Mouse (Mus musculus) heart, adult 2 months (tissue): ENCODE data around the gene Rnf187. TPM values are rescaled to one million over a fixed set of nuclear protein-coding genes. Genes with fewer than 3 reads are reported as not detected.

Experiments
- DNase-seq, 2 experiments: peaks; one replicate each; pipeline ENCODE4 v3.0.0; 2021
- H3K27ac ChIP-seq: fragments of 200-600 bp; 2 replicates; pipeline ENCODE4 v1.8.1; 2022
- H3K27me3 ChIP-seq: fragments of 200-500 bp; 2 replicates; pipeline ENCODE4 v1.6.1; 2012; ENCODE audit warnings: mild to moderate bottlenecking, low read length, inconsistent platforms, mixed read lengths; ENCODE audit not compliant: control insufficient read depth, insufficient read depth
- H3K36me3 ChIP-seq: fragments of 200-500 bp; 2 replicates; pipeline ENCODE4 v1.6.1; 2012; ENCODE audit warnings: low read length, inconsistent platforms; ENCODE audit not compliant: control insufficient read depth, insufficient read depth
- H3K4me1 ChIP-seq: fragments of 200-500 bp; 2 replicates; pipeline ENCODE4 v1.6.1; 2011; ENCODE audit warnings: low read length; ENCODE audit not compliant: control insufficient read depth, insufficient read depth
- H3K4me3 ChIP-seq: fragments of 200-600 bp; 2 replicates; pipeline ENCODE4 v1.8.1; 2022
- H3K79me2 ChIP-seq: fragments of 200-500 bp; replicated peaks from 2 replicates; pipeline ENCODE4 v1.6.1; 2012; ENCODE audit warnings: mild to moderate bottlenecking, inconsistent platforms, low read length, moderate library complexity, mixed read lengths; ENCODE audit not compliant: control insufficient read depth, insufficient read depth
- H3K9ac ChIP-seq: fragments of 200-500 bp; 2 replicates; pipeline ENCODE4 v1.6.1; 2012; ENCODE audit warnings: low read depth, mild to moderate bottlenecking, control low read depth, inconsistent platforms, low read length, mixed read lengths
- CTCF ChIP-seq: fragments of 200-600 bp; IDR thresholded peaks from 2 replicates; pipeline ENCODE4 v1.8.1; 2022; ENCODE audit warnings: antibody characterized with exemption, mild to moderate bottlenecking, moderate library complexity
- EP300 ChIP-seq: fragments of 200-500 bp; IDR thresholded peaks from 2 replicates; pipeline ENCODE4 v1.6.1; 2011; ENCODE audit warnings: low read depth, low read length, control low read depth; ENCODE audit not compliant: insufficient read depth
- POLR2A ChIP-seq: fragments of 200-500 bp; IDR thresholded peaks from 2 replicates; pipeline ENCODE4 v1.6.1; 2011; ENCODE audit warnings: mild to moderate bottlenecking, low read depth, low read length, control low read depth; ENCODE audit not compliant: insufficient read depth
- WGBS: fragments of 180-500 bp; shearing (Covaris S2); methylation state at CpG from one replicate; pipeline ENCODE4 v1.1.7; 2018; 5-methylcytosine and 5-hydroxymethylcytosine counted together
- intact Hi-C: fragments of 180-260 bp; cut with DNase I; formaldehyde crosslinking; loops from one replicate; pipeline ENCODE4 v1.15.1; 2025
- polyA plus RNA-seq: library from polyadenylated mRNA; depleted of rRNA; stranded (reverse); fragments of >200 nt; gene quantifications from 2 replicates; pipeline ENCODE4 v1.2.3, GENCODE M21; 2012
- total RNA-seq, 2 experiments: library from RNA; stranded (reverse); gene quantifications; 2 replicates each; pipeline ENCODE4 v1.2.3; 2021

The Rnf187 gene
- total and polyA plus RNA-seq, 3 experiments: 164 to 182 (median 177) TPM

DNA sequence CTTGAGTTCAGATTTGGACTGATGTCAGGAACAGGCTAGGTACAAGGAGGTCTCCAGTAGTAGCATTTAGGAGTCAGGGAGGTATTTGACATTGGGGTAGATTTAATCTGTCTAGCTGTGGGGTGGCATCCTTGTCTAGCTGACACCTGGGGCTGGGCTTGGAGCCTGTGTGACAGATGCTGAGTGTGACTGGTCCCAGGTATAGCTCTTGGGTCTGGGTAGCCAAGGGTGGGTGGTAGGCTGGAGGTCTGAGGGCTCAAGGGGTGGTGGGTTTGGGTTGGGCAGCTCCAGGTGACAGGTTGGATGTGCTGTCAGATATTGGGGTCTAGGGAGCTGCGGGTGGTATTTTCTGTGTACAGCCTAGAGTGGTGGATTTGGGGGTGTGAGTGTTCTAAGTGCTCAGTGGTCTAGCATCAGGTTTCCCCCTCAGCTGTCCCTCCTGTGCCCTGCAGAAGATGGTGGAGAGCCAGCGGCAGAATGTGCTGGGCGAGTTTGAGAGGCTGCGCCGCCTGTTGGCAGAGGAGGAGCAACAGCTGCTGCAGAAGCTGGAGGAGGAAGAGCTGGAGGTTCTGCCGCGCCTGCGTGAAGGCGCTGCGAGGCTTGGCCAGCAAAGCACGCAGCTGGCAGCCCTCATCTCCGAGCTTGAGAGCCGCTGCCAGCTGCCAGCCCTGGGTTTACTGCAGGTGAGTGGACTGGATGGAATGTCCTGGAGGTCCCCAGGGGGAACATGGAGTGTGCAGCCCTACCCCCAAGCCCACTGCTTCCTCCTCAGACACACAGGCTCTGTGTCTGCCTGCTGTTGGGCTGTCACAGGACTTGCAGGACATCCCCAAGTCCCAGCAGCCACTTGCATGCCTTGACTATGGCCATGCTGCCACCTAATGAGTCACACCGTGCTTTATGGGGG lies 43.1 kb upstream of the Rnf187 start:
- intact Hi-C loops: no loop called here
- DNase-seq: peak; percentile 75 to 86
- 34% methylated on average over 14 of the region's 14 CpGs for WGBS
- peak; percentile 45; the same call in 1 of the 2 replicates for TF ChIP-seq EP300
- TF ChIP-seq CTCF: peak; percentile 76
- TF ChIP-seq POLR2A: 0 out of 2 replicates have a peak, but pooled peaks have one; percentile 15
- Histone ChIP-seq H3K79me2 (peaks cover 7% of the 10 kb centered on the region), H3K9ac (no peak overlapping the region), H3K4me3 (no peak overlapping the region), H3K4me1 (peaks cover 32% of the 10 kb centered on the region), H3K36me3 (peaks cover 8% of the 10 kb centered on the region), H3K27me3 (no peaks in the 10 kb centered on the region), H3K27ac (peak overlapping the region; percentile 26)

DNA sequence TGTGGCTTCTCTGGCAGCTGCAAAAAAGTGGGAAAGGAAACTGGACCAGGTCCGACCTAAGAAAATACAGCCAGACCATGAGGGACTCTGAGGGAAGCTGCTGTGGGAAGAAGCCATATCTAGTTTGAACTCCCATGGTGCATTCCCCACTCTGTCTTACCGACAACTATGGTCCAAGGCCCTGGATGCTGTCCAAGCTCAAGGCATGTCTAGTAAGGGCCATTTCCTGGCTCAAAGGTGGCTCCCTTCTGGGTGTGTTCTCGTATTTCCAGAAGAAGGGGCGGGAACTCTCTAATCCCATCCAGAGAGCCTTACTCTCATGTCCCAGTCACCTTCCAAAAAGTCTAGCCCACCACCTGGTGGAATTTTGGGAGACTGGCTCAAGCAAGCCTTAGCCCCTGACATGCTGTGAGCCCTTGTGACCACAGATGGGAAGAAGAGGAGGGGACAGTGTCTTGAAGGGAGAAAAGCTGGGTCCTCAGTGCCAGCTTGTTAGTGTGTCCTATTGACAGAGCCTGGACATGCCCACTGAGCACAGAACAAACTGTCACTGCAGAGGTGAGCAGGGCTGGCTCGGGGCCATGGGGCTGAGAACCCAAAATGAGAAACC lies 41.8 kb upstream of the Rnf187 start:
- H3K27ac ChIP-seq: no peak overlapping the region; the same call in 1 of the 2 replicates
- TF ChIP-seq CTCF: no peak
- TF ChIP-seq EP300: no peak
- TF ChIP-seq POLR2A: no peak

DNA sequence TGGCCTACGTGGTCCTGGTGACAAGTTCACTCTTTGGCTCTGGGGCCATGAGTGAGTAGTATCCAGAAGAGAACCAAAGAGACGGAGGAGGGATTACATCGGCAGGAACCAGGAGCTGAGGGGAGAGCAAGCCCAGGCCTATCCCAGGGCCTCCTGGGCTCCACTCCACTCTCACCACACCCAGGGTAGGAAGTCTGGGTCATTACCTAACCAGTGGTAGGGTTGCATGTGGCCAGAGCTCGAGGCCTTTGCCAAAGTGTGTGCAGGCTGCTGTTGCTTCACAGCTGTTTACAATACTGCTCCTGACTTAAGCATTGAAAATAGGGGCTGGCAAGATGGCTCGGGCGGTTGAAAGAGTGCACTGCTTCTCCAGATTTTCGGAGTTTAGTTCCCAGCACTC lies 40.9 kb upstream of the Rnf187 start:
- intact Hi-C loops: loop anchor here (2.0 to 10.0 kb wide), 2 partner anchors 17 to 225 kb away; partner anchors contain the start of genes 2310033P09Rik and Mrpl55
- Histone ChIP-seq H3K4me1 (peaks cover 23% of the 10 kb centered on the region), H3K9ac (peak overlapping the region; percentile 31), H3K36me3 (peaks cover 6% of the 10 kb centered on the region), H3K79me2 (peaks cover 7% of the 10 kb centered on the region), H3K27me3 (no peaks in the 10 kb centered on the region), H3K4me3 (peak overlapping the region; percentile 95), H3K27ac (peak overlapping the region; percentile 92)
- WGBS: 33% methylated on average over 7 of the region's 7 CpGs
- TF ChIP-seq EP300 (no peak), POLR2A (0 out of 2 replicates have a peak, but pooled peaks have one; percentile 16)
- DNase-seq: peak in 1 of 2 experiments; percentile 57

More for the DNA sequence above, 41.8 kb upstream of the Rnf187 start:
- peaks cover 6% of the 10 kb centered on the region for H3K36me3 ChIP-seq
- DNase-seq: peak in 1 of 2 experiments; percentile 4
- no peak overlapping the region for H3K9ac ChIP-seq
- 27% methylated on average over 5 of the region's 5 CpGs for WGBS
- peaks cover 7% of the 10 kb centered on the region for H3K79me2 ChIP-seq
- intact Hi-C loops: no loop called here
- H3K4me1 ChIP-seq: peaks cover 26% of the 10 kb centered on the region
- no peaks in the 10 kb centered on the region for H3K27me3 ChIP-seq
- H3K4me3 ChIP-seq: no peak overlapping the region

DNA sequence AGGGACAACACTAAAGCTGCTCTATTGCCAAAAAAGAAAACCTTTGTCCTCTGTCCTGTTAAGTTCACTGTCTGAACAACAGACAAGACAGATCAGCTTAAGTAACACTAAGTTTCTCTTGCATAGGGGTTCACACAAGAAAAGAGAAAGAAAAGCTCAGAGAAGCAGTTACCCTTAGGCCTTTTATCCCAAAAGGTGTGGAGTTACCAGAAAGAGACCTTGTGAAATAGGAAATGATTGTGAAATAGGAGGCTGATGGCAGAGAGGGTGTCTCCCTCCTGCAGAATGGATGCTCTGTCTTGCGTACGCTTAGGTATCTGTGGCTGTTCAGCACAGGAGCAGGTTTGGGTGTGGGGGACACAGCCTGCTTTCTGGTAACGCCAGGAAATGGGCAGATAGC lies 40.5 kb upstream of the Rnf187 start:
- peak overlapping the region; percentile 95 for H3K4me3 ChIP-seq
- intact Hi-C loops: loop anchor here (2.0 to 10.0 kb wide), 2 partner anchors 18 to 226 kb away; partner anchors contain the start of genes 2310033P09Rik and Mrpl55
- peaks cover 6% of the 10 kb centered on the region for H3K36me3 ChIP-seq
- peak overlapping the region; percentile 92 for H3K27ac ChIP-seq
- TF ChIP-seq CTCF (no peak), POLR2A (no peak), EP300 (no peak)
- peaks cover 23% of the 10 kb centered on the region for H3K4me1 ChIP-seq
- peak overlapping the region; percentile 31 for H3K9ac ChIP-seq
- no peak for DNase-seq
- no peaks in the 10 kb centered on the region for H3K27me3 ChIP-seq
- H3K79me2 ChIP-seq: peaks cover 7% of the 10 kb centered on the region
- WGBS: 34% methylated on average over 3 of the region's 3 CpGs

DNA sequence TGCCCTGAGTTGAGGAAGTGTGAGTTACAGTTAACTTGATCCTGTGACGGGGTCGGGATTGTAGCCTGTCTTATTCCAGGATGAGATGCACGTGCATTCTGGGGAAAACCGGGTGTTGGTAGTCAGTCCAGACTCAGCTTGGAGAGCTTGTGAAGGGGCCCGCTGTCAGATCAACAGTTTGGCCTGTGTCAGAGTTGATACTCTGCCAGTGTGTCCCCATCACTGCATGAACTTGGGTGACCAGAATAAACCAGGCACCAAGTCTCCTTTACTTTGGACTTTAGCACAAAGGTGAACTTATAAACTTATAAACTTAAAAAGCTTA lies 40.0 kb upstream of the Rnf187 start:
- no peaks in the 10 kb centered on the region for H3K27me3 ChIP-seq
- intact Hi-C loops: loop anchor here (1.0 to 10.0 kb wide), 3 partner anchors 18 to 226 kb away; partner anchors contain the start of genes 2310033P09Rik and Mrpl55
- peaks cover 21% of the 10 kb centered on the region for H3K4me1 ChIP-seq
- peaks cover 6% of the 10 kb centered on the region for H3K36me3 ChIP-seq
- WGBS: under 1% methylated on average over 5 of the region's 5 CpGs
- H3K27ac ChIP-seq: peak overlapping the region; percentile 92
- peaks cover 7% of the 10 kb centered on the region for H3K79me2 ChIP-seq
- peak overlapping the region; percentile 90 for H3K9ac ChIP-seq
- peak overlapping the region; percentile 95 for H3K4me3 ChIP-seq
- TF ChIP-seq POLR2A (no peak), EP300 (no peak), CTCF (no peak)
- no peak for DNase-seq
